Mouse (Mus musculus) CH12.LX (cell line): ENCODE results near the gene Zcchc3. TPM values are rescaled to one million over a fixed set of nuclear protein-coding genes. Genes with fewer than 3 reads are reported as not detected.

Source experiments
- DNase-seq: peaks from one replicate; pipeline ENCODE4 v3.0.0-alpha.2; 2013; ENCODE audit errors: extremely low read depth
- H3K27ac ChIP-seq: 2 replicates; pipeline ENCODE4 v1.5.1; 2012; ENCODE audit warnings: low read depth, mild to moderate bottlenecking, control low read depth, moderate library complexity; ENCODE audit not compliant: insufficient read depth
- H3K27me3 ChIP-seq: replicated peaks from 2 replicates; pipeline ENCODE3; 2012; ENCODE audit warnings: inconsistent platforms
- H3K36me3 ChIP-seq, 2 experiments: replicated peaks in 1 of 2; 2 replicates each; pipeline versions ENCODE3 to v1.6.1; 2012; ENCODE audit warnings: inconsistent platforms in 1 of 2, low read length in 1 of 2, mild to moderate bottlenecking in 1 of 2, mixed read lengths in 1 of 2, moderate library complexity in 1 of 2; ENCODE audit not compliant: control insufficient read depth in 1 of 2, insufficient read depth in 1 of 2
- H3K4me1 ChIP-seq, 2 experiments: 2 replicates each; pipeline ENCODE4 v1.6.1; 2012; ENCODE audit warnings: inconsistent platforms in 1 of 2, moderate library complexity in 1 of 2; ENCODE audit not compliant: insufficient read depth in 2 of 2, control insufficient read depth in 1 of 2
- H3K4me2 ChIP-seq: 2 replicates; pipeline ENCODE4 v1.6.1; 2012; ENCODE audit warnings: low read depth, mild to moderate bottlenecking, control low read depth; ENCODE audit not compliant: poor library complexity, insufficient read depth, severe bottlenecking
- H3K4me3 ChIP-seq, 3 experiments: fragments of 150-350 bp in 1 of 3; sonication (generic) in 1 of 3; replicated peaks in 1 of 3; 2 replicates each; pipeline versions ENCODE3 to v1.5.1; 2011 to 2012; ENCODE audit warnings: low read depth in 2 of 3, low read length in 2 of 3, mild to moderate bottlenecking in 2 of 3, moderate library complexity in 2 of 3, control low read depth in 1 of 3, improper control_type of control experiment in 1 of 3, inconsistent platforms in 1 of 3, mixed read lengths in 1 of 3; ENCODE audit not compliant: poor library complexity in 1 of 3
- H3K79me2 ChIP-seq: replicated peaks from 2 replicates; pipeline ENCODE4 v1.6.1; 2012; ENCODE audit warnings: mild to moderate bottlenecking, moderate library complexity; ENCODE audit not compliant: control insufficient read depth, poor library complexity, insufficient read depth, severe bottlenecking; ENCODE audit errors: extremely low read depth
- H3K9ac ChIP-seq: 2 replicates; pipeline ENCODE4 v1.6.1; 2012; ENCODE audit warnings: low read depth, mild to moderate bottlenecking, control low read depth, moderate library complexity; ENCODE audit not compliant: insufficient read depth
- H3K9me3 ChIP-seq: replicated peaks from 2 replicates; pipeline ENCODE3; 2012; ENCODE audit warnings: low read length, inconsistent platforms, mixed read lengths
- BHLHE40 ChIP-seq: IDR thresholded peaks from 2 replicates; pipeline ENCODE4 v1.6.1; 2011; ENCODE audit warnings: mild to moderate bottlenecking, low read depth, low read length, improper control_type of control experiment
- CHD2 ChIP-seq: IDR thresholded peaks from 2 replicates; pipeline ENCODE4 v1.6.1; 2011; ENCODE audit warnings: low read length, improper control_type of control experiment
- ETS1 ChIP-seq: conservative IDR thresholded peaks from 2 replicates; pipeline ENCODE4 v1.6.1; 2012; ENCODE audit warnings: low read depth, mild to moderate bottlenecking, inconsistent platforms, low read length, improper control_type of control experiment, moderate library complexity
- IRF4 ChIP-seq: IDR thresholded peaks from 2 replicates; pipeline ENCODE4 v1.6.1; 2014; ENCODE audit warnings: low read depth, mild to moderate bottlenecking, inconsistent platforms, low read length, improper control_type of control experiment
- JUN ChIP-seq: IDR thresholded peaks from 2 replicates; pipeline ENCODE4 v1.6.1; 2011; ENCODE audit warnings: low read depth, mild to moderate bottlenecking, low read length, improper control_type of control experiment, moderate library complexity; ENCODE audit not compliant: insufficient read depth
- NELFE ChIP-seq: IDR thresholded peaks from 2 replicates; pipeline ENCODE4 v1.6.1; 2011; ENCODE audit warnings: low read depth, low read length, improper control_type of control experiment
- NRF1 ChIP-seq: IDR thresholded peaks from 2 replicates; pipeline ENCODE4 v1.6.1; 2014; ENCODE audit warnings: low read depth, mild to moderate bottlenecking, inconsistent platforms, low read length, improper control_type of control experiment, moderate library complexity
- SIN3A ChIP-seq: IDR thresholded peaks from 2 replicates; pipeline ENCODE4 v1.6.1; 2012; ENCODE audit warnings: low read length, improper control_type of control experiment, inconsistent platforms
- SMC3 ChIP-seq: IDR thresholded peaks from 2 replicates; pipeline ENCODE4 v1.6.1; 2011; ENCODE audit warnings: low read depth, low read length, improper control_type of control experiment
- TCF12 ChIP-seq: IDR thresholded peaks from 2 replicates; pipeline ENCODE4 v1.6.1; 2014; ENCODE audit warnings: low read depth, mild to moderate bottlenecking, inconsistent platforms, low read length, improper control_type of control experiment
- USF2 ChIP-seq: conservative IDR thresholded peaks from 2 replicates; pipeline ENCODE4 v1.6.1; 2011; ENCODE audit warnings: low read depth, low read length, improper control_type of control experiment
- ZMIZ1 ChIP-seq: IDR thresholded peaks from 2 replicates; pipeline ENCODE4 v1.6.1; 2012; ENCODE audit warnings: low read depth, mild to moderate bottlenecking, inconsistent platforms, low read length, improper control_type of control experiment
- dilution Hi-C: fragments of 300-500 bp; cut with MboI; formaldehyde crosslinking; loops from 2 replicates; pipeline ENCODE4 v1.14.3; 2020; ENCODE audit warnings: low sequenced_read_pairs; ENCODE audit not compliant: extremely low pct_unique_long_range_greater_than_20kb, extremely low pct_ligation_motif_present
- in situ Hi-C: fragments of 300-500 bp; cut with MboI; formaldehyde crosslinking; loops from 3 replicates; pipeline ENCODE4 v1.14.3; 2019; ENCODE audit warnings: low sequenced_read_pairs, low pct_ligation_motif_present, low pct_unique_long_range_greater_than_20kb, mixed read lengths
- polyA plus RNA-seq: library from polyadenylated mRNA; unstranded; fragments of >175 nt; gene quantifications from 2 replicates; pipeline ENCODE4 v1.2.1, GENCODE M21; 2012; ENCODE audit warnings: low read depth; ENCODE audit not compliant: insufficient read length
- total RNA-seq, 2 experiments: library from RNA; depleted of rRNA; stranded (reverse); fragments of 300-350 nt in 1 of 2; fragments of >200 nt in 1 of 2; gene quantifications; 2 replicates each; pipeline ENCODE4 v1.2.3; 2012 to 2014

Gene Zcchc3
- total and polyA plus RNA-seq, 3 experiments = not detected

DNA sequence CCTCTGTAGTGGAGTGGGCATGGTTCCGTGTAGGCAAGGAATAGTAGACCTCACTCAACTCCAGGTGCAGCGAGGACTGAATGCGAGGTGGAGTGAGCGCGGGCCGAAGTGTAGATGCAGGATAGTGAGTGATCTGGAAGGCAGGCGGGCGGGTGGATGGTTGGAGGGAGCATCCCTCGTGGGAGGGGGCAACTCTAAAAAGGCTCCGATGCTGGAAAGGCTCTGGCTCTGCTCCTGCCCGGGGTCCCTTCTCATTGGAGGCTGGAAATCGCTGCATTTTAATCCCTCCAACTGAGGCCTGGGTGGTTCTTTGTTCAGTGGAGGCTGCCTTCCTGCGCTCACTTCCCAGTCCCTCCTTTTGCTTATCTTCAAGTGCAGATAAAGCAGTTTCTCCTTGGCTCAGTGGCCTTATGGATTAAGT is 15.7 kb downstream of the Zcchc3 start:
- Histone ChIP-seq H3K27me3 (peaks cover 15% of the 10 kb centered on the region), H3K79me2 (no peaks in the 10 kb centered on the region), H3K27ac (no peak overlapping the region), H3K9me3 (peaks cover 34% of the 10 kb centered on the region), H3K36me3 (no peaks in the 10 kb centered on the region), H3K4me2 (0 out of 2 replicates have a peak overlapping the region, but pooled peaks have one; percentile 55), H3K4me3 (no peak overlapping the region), H3K9ac (no peak overlapping the region), H3K4me1 (no peaks in the 10 kb centered on the region)
- TF ChIP-seq NELFE (no peak), SIN3A (no peak), USF2 (no peak), TCF12 (no peak), SMC3 (no peak), NRF1 (no peak), BHLHE40 (no peak), ETS1 (no peak)
- dilution Hi-C loops (no loop called here), in situ Hi-C loops (no loop called here)
- DNase-seq = no peak

DNA sequence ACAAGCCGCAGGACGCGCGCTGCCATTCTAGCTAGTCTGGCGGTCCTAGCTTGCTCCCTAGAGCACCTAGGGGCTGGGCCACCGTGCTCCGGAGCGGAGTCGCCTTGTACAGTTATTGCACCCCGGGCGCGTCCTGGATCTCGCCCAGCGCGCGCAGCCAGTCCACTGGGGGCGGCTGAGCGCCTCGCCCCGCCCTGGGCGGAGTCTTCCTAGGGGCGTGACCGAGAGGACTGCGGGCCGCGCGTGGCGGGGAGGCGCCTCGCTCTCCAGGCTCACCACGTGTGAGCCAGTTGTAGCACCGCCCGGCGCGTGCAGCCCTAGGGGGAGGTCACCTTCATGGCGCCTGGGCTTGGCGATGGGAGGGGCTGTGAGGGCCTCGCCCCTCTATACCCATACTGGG is 16.1 kb downstream of the Zcchc3 start:
- H3K27ac ChIP-seq = no peak overlapping the region
- no peaks in the 10 kb centered on the region for H3K4me1 ChIP-seq
- DNase-seq = no peak
- no peaks in the 10 kb centered on the region for H3K79me2 ChIP-seq
- dilution Hi-C loops (no loop called here), in situ Hi-C loops (no loop called here)
- H3K4me2 ChIP-seq = peak overlapping the region; percentile 55
- peak; percentile 50 for TF ChIP-seq BHLHE40
- TF ChIP-seq JUN = no peak
- peaks cover 15% of the 10 kb centered on the region for H3K27me3 ChIP-seq
- peak overlapping the region in 1 of 3 experiments; percentile 11 for H3K4me3 ChIP-seq
- H3K9ac ChIP-seq = no peak overlapping the region
- H3K36me3 ChIP-seq = no peaks in the 10 kb centered on the region
- peaks cover 34% of the 10 kb centered on the region for H3K9me3 ChIP-seq

DNA sequence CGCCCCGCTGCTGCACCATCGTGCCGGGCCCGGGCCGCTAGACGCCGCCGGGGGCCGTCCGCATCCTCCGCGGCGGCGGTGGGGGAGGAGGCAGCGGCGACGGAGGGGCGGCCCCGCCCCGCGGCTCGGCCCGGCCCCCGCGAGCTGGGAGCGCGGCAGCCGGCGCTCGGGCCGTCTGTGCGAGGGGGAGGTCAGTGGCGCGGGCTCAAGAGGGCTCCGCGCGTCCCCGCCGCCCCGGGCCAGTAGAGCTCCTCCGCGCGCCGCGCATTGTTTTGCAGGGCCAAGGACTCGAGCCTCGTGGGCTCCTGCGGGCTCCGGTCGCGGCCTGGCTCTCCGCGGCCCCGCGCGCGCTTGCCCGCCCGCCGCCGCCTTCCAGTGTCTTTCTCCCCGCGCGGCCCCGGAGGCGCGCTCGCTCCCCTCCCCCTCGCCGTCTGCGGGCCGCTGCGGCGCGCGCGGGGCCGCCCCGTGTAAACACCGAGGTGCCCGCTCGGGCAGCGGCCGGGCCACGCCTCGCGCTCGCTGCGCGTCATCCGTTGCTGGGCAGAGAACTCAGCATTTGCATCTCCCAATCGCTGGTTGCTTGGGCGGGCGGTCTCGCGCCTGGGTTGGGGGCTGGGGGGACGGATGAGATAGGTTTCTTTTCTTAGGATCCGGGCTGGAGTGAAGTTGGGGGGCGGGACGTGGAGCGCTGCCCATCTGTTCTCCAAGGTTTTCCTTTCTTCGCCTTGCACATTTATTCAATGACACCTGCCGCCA is 17.0 kb downstream of the Zcchc3 start, which contains the start of gene Sox12:
Gene Sox12, minus strand, starts transcription at position 384 of the 756 bp plus-strand sequence.
- Histone ChIP-seq H3K9me3 (peaks cover 34% of the 10 kb centered on the region), H3K27me3 (peaks cover 20% of the 10 kb centered on the region), H3K36me3 (no peaks in the 10 kb centered on the region), H3K27ac (no peak within 1 kb of the TSS), H3K9ac (no peak within 1 kb of the TSS), H3K4me3 (peak within 1 kb of the TSS in 1 of 3 experiments; percentile 48), H3K4me2 (peak within 1 kb of the TSS; percentile 55), H3K4me1 (no peaks in the 10 kb centered on the region), H3K79me2 (no peaks in the 10 kb centered on the region)
- dilution Hi-C loops = no loop called here
- DNase-seq = peak; percentile 27
- in situ Hi-C loops = no loop called here
- TF ChIP-seq ZMIZ1 = no peak
- TF ChIP-seq IRF4 = 0 out of 2 replicates have a peak, but pooled peaks have one; percentile 16
- peak; percentile 88 for TF ChIP-seq CHD2
